Mouse (Mus musculus) limb, embryonic 11.5 days (tissue): ENCODE results near the gene Gm826. TPM values are rescaled to one million over a fixed set of nuclear protein-coding genes. Genes with fewer than 3 reads are reported as not detected.

Experiments used
- polyA plus RNA-seq: library from polyadenylated mRNA; unstranded; fragments of >200 nt; fragmentation: Nextera tagmentation; extraction: Ambion mirVana; gene quantifications from 2 replicates; pipeline ENCODE4 v1.2.1, GENCODE M21; 2014

Gm826 gene
- polyA plus RNA-seq, 1 experiment from 2014 or later: 0.21 TPM

Other genes with a start within 250 kb of the Gm826 start
- gene Mafb, start 32.9 kb upstream of the Gm826 start, polyA plus RNA-seq: 5.4 and 6.5 TPM in 2 replicates